Mouse (Mus musculus): ENCODE measurements around the gene Boc.

DNA sequence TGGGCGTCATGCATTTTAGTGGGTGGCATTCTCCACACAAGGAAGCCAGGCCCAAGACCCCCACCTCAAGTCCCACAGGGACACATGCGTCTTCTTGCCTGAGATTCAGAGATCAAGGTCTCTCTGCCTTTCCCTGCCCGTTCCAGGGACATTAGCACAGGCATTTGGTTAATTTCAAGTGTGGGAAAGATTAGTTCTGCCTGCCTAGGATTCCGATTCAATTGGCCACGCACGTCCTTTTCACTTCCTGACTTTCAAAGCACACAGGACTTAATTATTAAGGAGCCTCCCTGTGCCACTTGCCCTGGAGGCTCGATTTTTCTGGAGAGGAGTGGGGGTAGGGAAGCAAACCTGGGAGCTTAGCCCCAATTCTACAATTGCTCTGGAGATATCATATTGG is 13.5 kb downstream of the Boc start:
- TF ChIP-seq POLR2A (IDR thresholded peaks at IDR 0.05; ENCODE audit: insufficient read depth, low read length) (no peak), CTCF (IDR thresholded peaks at IDR 0.05; ENCODE audit: low read depth, low read length) (no peak), EP300 (IDR thresholded peaks at IDR 0.05; ENCODE audit: insufficient read depth, low read depth, low read length) (no peak)

All from ES-Bruce4 (cell line).